Mouse (Mus musculus) C2C12 (cell line): ENCODE measurements at regions not wholly inside any gene's neighbourhood (a gene's known extent, or its start where the extent isn't known, plus 50 kb on each side); places are given as distances from the start of the nearest gene placed in this dataset.

Source experiments
- CEBPB ChIP-seq: IDR thresholded peaks from one replicate; pipeline ENCODE4 v1.6.1; 2011; ENCODE audit warnings: low read depth, mild to moderate bottlenecking, control low read depth, moderate library complexity
- CTCF ChIP-seq: IDR thresholded peaks from one replicate; pipeline ENCODE4 v1.5.1; 2011; ENCODE audit not compliant: control insufficient read depth, insufficient read depth, insufficient read length
- MAX ChIP-seq: IDR thresholded peaks from one replicate; pipeline ENCODE4 v1.6.1; 2011; ENCODE audit warnings: mild to moderate bottlenecking, control low read depth
- MYOD1 ChIP-seq: IDR thresholded peaks from one replicate; pipeline ENCODE4 v1.6.1; 2011; ENCODE audit warnings: low read depth; ENCODE audit not compliant: control insufficient read depth, insufficient read length
- USF1 ChIP-seq: IDR thresholded peaks from one replicate; pipeline ENCODE4 v1.6.1; 2011; ENCODE audit warnings: low read depth, mild to moderate bottlenecking, control low read depth, moderate library complexity

GRCm38 (mm10) chr12:7738020-7738419 lies 239.4 kb upstream of the Apob start:
- TF ChIP-seq CTCF (no peak), CEBPB (no peak), USF1 (no peak), MYOD1 (no peak), MAX (no peak)
